Mouse (Mus musculus) stomach, embryonic 14.5 days (tissue): Measurements from ENCODE around the gene Kars. TPM values are rescaled to one million over a fixed set of nuclear protein-coding genes. Genes with fewer than 3 reads are reported as not detected.

Experiments
- ATAC-seq: fragments of 200-750 bp; cut with Nextera tagmentation; 2 replicates; pipeline ENCODE4 v1.8.0; 2017; ENCODE audit warnings: low read depth, moderate TSS enrichment; ENCODE audit not compliant: insufficient number of reproducible peaks, insufficient read depth, low FRiP score
- H3K27ac ChIP-seq: fragments of 300-500 bp; sonication (generic); 2 replicates; pipeline ENCODE4 v1.5.1; 2014; ENCODE audit warnings: mild to moderate bottlenecking, low read length, moderate library complexity, mixed read lengths
- H3K27me3 ChIP-seq: fragments of 300-500 bp; sonication (generic); 2 replicates; pipeline ENCODE4 v1.6.1; 2014; ENCODE audit warnings: low read length, control low read depth, mixed read lengths; ENCODE audit not compliant: control insufficient read depth, insufficient read depth
- H3K36me3 ChIP-seq: fragments of 300-500 bp; sonication (generic); 2 replicates; pipeline ENCODE4 v1.6.1; 2014; ENCODE audit warnings: mild to moderate bottlenecking, control low read depth, low read length, moderate library complexity, mixed read lengths; ENCODE audit not compliant: control insufficient read depth, insufficient read depth
- H3K4me1 ChIP-seq: fragments of 300-500 bp; sonication (generic); 2 replicates; pipeline ENCODE4 v1.6.1; 2014; ENCODE audit warnings: low read length, control low read depth, mixed read lengths; ENCODE audit not compliant: control insufficient read depth, insufficient read depth
- H3K4me2 ChIP-seq: fragments of 300-500 bp; sonication (generic); replicated peaks from 2 replicates; pipeline ENCODE4 v1.6.1; 2014; ENCODE audit warnings: low read depth, low read length, control low read depth
- H3K4me3 ChIP-seq: fragments of 300-500 bp; sonication (generic); 2 replicates; pipeline ENCODE4 v1.5.1; 2014; ENCODE audit warnings: low read depth, low read length, control low read depth
- H3K9ac ChIP-seq: fragments of 300-500 bp; sonication (generic); replicated peaks from 2 replicates; pipeline ENCODE4 v1.6.1; 2014; ENCODE audit warnings: low read depth, mild to moderate bottlenecking, control low read depth, low read length, moderate library complexity, mixed read lengths
- H3K9me3 ChIP-seq: fragments of 300-500 bp; sonication (generic); 2 replicates; pipeline ENCODE4 v1.6.1; 2016; ENCODE audit warnings: low read depth, low read length, control low read depth; ENCODE audit not compliant: control insufficient read depth
- WGBS: fragments of 180-500 bp; shearing (Covaris S2); extraction: QIAGEN DNeasy Blood & Tissue Kit; methylation state at CpG from one replicate; pipeline ENCODE4 v1.1.7; 2014; 5-methylcytosine and 5-hydroxymethylcytosine counted together
- polyA plus RNA-seq: library from polyadenylated mRNA; unstranded; fragments of >200 nt; fragmentation: Nextera tagmentation; extraction: Ambion mirVana; gene quantifications from 2 replicates; pipeline ENCODE4 v1.2.1, GENCODE M21; 2014

Kars gene
- polyA plus RNA-seq, 1 experiment from 2014 or later: 212 TPM

DNA sequence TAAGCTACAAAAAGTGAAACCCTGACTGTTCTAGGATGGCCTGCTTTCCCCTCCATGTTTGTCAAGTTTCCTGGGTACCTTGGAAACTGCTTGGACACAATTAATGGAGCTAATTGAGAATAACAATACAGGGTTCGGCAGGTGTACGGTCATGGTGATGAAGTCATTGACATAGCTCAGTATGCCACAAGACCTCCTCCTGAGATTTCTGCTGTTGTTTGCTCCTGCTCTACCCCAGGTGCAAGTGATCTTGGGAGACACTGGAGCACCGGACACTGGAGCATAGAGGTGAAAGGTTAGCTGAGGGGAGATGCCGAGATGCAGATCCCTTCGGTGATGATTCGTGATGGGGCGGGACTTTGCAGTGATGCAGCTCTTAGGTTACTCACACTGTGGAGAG lies 21.9 kb upstream of the Kars start:
- H3K27me3 ChIP-seq: no peaks in the 10 kb centered on the region
- H3K4me3 ChIP-seq: no peak overlapping the region
- no peaks in the 10 kb centered on the region for H3K36me3 ChIP-seq
- H3K4me1 ChIP-seq: no peaks in the 10 kb centered on the region
- ATAC-seq: no peak
- no peak overlapping the region for H3K4me2 ChIP-seq
- H3K9me3 ChIP-seq: no peaks in the 10 kb centered on the region
- 53% methylated on average over 7 of the region's 7 CpGs for WGBS
- no peak overlapping the region for H3K27ac ChIP-seq
- H3K9ac ChIP-seq: no peak overlapping the region

DNA sequence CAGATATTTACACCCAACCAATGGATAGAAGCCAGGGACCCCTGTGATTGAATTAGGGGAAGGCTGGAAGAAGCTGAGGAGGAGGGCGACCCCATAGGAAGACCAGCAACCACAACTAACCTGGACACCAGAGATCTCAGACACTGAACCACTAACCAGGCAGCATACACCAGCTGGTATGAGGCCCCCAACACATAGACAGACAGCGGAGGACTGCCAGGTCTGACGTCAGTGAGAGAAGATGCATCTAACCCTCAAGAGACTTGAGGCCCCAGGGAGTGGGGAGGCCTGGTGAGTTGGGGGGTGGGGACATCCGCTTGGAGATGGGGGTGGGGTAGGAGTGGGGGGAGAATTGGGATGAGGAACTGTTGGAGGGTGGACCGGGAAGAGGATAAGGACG lies 19.5 kb upstream of the Kars start:
- 52% methylated on average over 6 of the region's 6 CpGs for WGBS
- Histone ChIP-seq H3K9me3 (no peaks in the 10 kb centered on the region), H3K4me2 (no peak overlapping the region), H3K4me1 (no peaks in the 10 kb centered on the region), H3K27ac (no peak overlapping the region), H3K27me3 (no peaks in the 10 kb centered on the region), H3K9ac (no peak overlapping the region), H3K36me3 (no peaks in the 10 kb centered on the region), H3K4me3 (no peak overlapping the region)
- ATAC-seq: no peak

DNA sequence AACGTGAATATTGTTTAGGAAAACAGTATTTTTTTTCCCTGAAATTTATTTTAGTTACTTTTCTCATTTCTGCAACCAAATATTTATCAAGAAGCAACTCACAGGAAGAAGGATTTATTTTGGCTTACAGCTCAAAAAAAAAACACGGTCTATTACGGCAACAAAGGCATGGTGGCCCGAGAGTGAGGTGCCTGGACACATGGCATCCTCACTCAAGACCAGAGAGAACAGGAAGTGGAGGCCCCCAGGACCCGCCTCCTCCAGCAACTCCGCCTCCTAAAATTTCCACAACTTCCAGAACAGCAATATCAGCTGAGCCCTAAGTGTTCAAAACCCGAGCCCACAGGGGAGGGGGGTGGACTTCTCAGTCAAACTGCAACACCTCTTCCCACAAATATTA lies 18.3 kb upstream of the Kars start:
- Histone ChIP-seq H3K4me3 (no peak overlapping the region), H3K4me1 (no peaks in the 10 kb centered on the region), H3K27ac (no peak overlapping the region), H3K9ac (no peak overlapping the region), H3K4me2 (no peak overlapping the region), H3K36me3 (no peaks in the 10 kb centered on the region), H3K9me3 (no peaks in the 10 kb centered on the region), H3K27me3 (no peaks in the 10 kb centered on the region)
- 81% methylated on average over 7 of the region's 7 CpGs for WGBS
- no peak for ATAC-seq

DNA sequence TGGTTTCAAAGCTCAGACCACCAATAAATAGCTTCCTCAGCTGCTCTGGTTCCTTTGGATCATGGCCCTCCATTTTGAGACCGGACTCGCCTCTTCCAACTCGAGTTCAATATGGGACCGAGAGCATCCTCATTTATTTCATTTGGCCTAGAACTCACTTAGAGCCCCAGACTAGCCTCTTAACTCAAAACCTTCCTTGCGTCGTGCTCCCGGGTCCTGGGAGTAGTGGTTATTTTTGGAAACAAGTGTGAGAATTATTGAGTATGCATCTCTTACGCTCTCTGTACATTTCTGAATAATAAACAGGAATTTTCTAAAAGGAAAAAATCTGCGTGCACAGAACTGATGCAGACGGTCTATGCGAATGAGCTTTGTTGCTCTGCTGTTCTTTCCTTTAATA lies 3.8 kb upstream of the Kars start, which contains the start of gene Gm6793:
Gene Gm6793 (minus strand): TSS at position 101 of the 400 bp plus-strand sequence.
- ATAC-seq: no peak
- no peak within 1 kb of the TSS for H3K9ac ChIP-seq
- H3K4me1 ChIP-seq: peaks cover 16% of the 10 kb centered on the region
- peaks cover 24% of the 10 kb centered on the region for H3K36me3 ChIP-seq
- H3K27me3 ChIP-seq: no peaks in the 10 kb centered on the region
- H3K4me3 ChIP-seq: no peak within 1 kb of the TSS
- no peaks in the 10 kb centered on the region for H3K9me3 ChIP-seq
- H3K27ac ChIP-seq: no peak within 1 kb of the TSS
- no peak within 1 kb of the TSS for H3K4me2 ChIP-seq
- 96% methylated on average over 11 of the region's 11 CpGs for WGBS

DNA sequence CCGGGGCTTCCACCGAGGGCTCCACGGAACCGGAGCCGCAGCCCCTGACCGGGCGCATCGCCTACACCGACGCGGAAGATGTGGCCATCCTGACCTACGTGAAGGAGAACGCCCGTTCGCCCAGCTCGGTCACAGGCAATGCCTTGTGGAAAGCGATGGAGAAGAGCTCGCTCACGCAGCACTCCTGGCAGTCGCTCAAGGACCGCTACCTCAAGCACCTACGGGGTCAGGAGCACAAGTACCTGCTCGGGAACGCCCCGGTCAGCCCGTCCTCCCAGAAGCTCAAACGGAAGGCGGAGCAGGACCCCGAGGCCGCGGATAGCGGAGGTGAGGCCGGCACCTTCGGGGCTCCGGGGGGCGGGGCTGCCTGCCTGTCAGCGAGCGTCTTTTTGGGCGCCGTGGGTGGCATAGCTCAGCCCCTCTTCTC lies 706 bp upstream of the Kars start:
- peak; percentile 25 for ATAC-seq

DNA sequence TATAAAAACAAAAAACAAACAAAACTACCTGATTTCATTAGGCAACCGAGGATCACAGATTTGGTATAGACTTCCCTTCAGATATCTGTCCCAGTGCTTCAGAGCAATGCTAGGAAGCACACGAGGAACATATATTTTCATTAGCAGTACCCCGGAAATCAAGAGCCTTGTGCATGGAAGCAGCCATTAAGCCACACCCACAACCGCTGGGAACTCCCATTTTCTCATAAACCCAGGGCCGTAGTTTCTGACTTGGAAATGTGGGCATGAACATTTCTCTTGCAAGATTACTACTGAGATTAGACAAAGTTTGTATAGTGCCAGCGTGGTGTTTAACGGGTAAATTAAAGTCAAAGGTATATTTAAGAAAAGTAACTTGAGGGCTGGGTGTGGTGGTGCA lies 1.6 kb downstream of the Kars start:
- no peak for ATAC-seq
- H3K4me3 ChIP-seq: no peak overlapping the region
- H3K4me1 ChIP-seq: peaks cover 16% of the 10 kb centered on the region
- H3K27me3 ChIP-seq: no peaks in the 10 kb centered on the region
- no peaks in the 10 kb centered on the region for H3K9me3 ChIP-seq
- 92% methylated on average over 7 of the region's 7 CpGs for WGBS
- no peak overlapping the region for H3K9ac ChIP-seq
- no peak overlapping the region for H3K27ac ChIP-seq
- peaks cover 22% of the 10 kb centered on the region for H3K36me3 ChIP-seq
- H3K4me2 ChIP-seq: no peak overlapping the region

More for the DNA sequence above, 706 bp upstream of the Kars start:
- H3K27ac ChIP-seq: peak overlapping the region; percentile 76
- no peaks in the 10 kb centered on the region for H3K9me3 ChIP-seq
- H3K4me2 ChIP-seq: peak overlapping the region; percentile 83
- peaks cover 13% of the 10 kb centered on the region; the same call in 1 of the 2 replicates for H3K36me3 ChIP-seq
- peak overlapping the region; percentile 94 for H3K4me3 ChIP-seq
- peaks cover 16% of the 10 kb centered on the region for H3K4me1 ChIP-seq
- peak overlapping the region; percentile 72 for H3K9ac ChIP-seq
- H3K27me3 ChIP-seq: no peaks in the 10 kb centered on the region
- WGBS: under 1% methylated on average over 40 of the region's 40 CpGs

DNA sequence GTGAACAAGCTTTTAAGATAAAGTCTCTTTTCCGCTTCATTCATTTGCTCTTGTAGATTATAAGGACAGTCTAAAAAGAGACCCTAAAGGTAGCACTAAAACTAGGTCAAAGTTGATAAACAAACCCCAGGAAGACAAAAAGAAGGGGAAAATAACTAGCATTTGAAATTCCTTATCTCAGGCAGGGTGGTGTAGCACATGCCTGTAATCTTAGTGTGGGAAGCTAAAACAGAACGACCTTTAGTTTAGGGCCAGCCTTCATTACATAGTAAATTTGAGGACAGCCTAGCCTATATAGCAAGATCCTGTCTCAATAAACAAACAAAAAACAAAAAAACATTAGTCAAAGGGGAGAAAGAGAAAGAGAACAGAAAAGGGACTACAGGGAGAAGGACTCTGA lies 3.5 kb downstream of the Kars start:
- Histone ChIP-seq H3K27me3 (no peaks in the 10 kb centered on the region), H3K4me2 (no peak overlapping the region), H3K9ac (no peak overlapping the region), H3K4me1 (peaks cover 10% of the 10 kb centered on the region), H3K4me3 (no peak overlapping the region), H3K36me3 (peaks cover 37% of the 10 kb centered on the region), H3K27ac (no peak overlapping the region), H3K9me3 (no peaks in the 10 kb centered on the region)
- 84% methylated on average over 2 of the region's 2 CpGs for WGBS
- no peak for ATAC-seq

DNA sequence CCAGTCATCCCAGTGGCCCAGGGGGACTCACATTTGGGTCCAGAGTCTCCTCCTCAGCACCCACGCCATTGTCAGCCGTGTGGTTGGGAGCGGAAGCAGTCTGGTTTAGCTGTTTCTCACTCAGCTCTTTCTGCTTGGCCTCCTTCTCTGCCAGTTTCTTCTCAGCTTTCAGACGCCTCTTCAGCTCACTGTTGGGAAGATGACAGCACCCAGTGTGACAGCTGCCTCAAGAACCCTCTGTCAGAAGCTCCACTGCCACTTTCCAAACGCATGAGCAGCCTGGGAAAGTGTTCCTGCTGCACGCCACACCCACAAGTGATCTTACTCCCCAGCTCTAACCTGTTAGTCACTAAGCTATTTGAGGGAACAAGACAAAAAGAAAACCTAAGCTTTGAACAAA lies 5.5 kb downstream of the Kars start:
- H3K36me3 ChIP-seq: peaks cover 57% of the 10 kb centered on the region
- H3K4me1 ChIP-seq: peaks cover 6% of the 10 kb centered on the region
- no peak for ATAC-seq
- H3K9me3 ChIP-seq: no peaks in the 10 kb centered on the region
- no peak overlapping the region for H3K4me3 ChIP-seq
- H3K27ac ChIP-seq: no peak overlapping the region
- H3K27me3 ChIP-seq: no peaks in the 10 kb centered on the region
- no peak overlapping the region for H3K9ac ChIP-seq
- H3K4me2 ChIP-seq: no peak overlapping the region
- 92% methylated on average over 6 of the region's 6 CpGs for WGBS

DNA sequence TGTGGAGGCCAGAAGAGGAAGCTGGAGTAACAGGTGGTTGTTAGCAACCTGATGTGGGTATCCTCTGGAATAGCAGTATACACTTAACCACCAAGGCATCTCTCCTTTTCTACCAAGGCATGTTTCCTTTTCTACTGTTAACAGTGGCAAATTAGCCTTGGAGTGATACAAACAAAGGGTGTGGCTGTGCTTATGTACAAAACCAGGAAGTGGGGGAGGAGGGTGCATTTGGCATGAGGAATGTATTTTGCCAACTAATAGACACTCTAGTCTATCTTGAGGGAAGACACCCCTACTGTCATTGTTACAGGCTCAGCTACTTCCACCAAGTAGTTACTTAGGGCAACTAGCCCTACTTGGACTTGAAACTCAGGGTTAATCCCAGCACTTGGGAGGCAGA lies 6.4 kb downstream of the Kars start:
- no peak for ATAC-seq
- Histone ChIP-seq H3K9ac (no peak overlapping the region), H3K27ac (no peak overlapping the region), H3K9me3 (no peaks in the 10 kb centered on the region), H3K27me3 (no peaks in the 10 kb centered on the region), H3K4me2 (no peak overlapping the region), H3K4me3 (no peak overlapping the region), H3K36me3 (peaks cover 66% of the 10 kb centered on the region), H3K4me1 (no peaks in the 10 kb centered on the region)
